Mouse (Mus musculus) intestine, postnatal 0 days (tissue): ENCODE measurements around the gene Morc3. TPM values are rescaled to one million over a fixed set of nuclear protein-coding genes. Genes with fewer than 3 reads are reported as not detected.

Experiments used
- ATAC-seq: fragments of 200-750 bp; cut with Nextera tagmentation; 2 replicates; pipeline ENCODE4 v1.8.0; 2017; ENCODE audit warnings: mild to moderate bottlenecking, moderate TSS enrichment, moderate library complexity
- H3K27ac ChIP-seq: fragments of 300-500 bp; sonication (generic); 2 replicates; pipeline ENCODE4 v1.5.1; 2014; ENCODE audit warnings: mild to moderate bottlenecking, low read depth, low read length, moderate library complexity
- H3K27me3 ChIP-seq: fragments of 300-500 bp; sonication (generic); replicated peaks from 2 replicates; pipeline ENCODE4 v1.6.1; 2014; ENCODE audit warnings: low read length, mixed read lengths; ENCODE audit not compliant: control insufficient read depth, insufficient read depth
- H3K36me3 ChIP-seq: fragments of 300-500 bp; sonication (generic); 2 replicates; pipeline ENCODE4 v1.6.1; 2014; ENCODE audit warnings: mild to moderate bottlenecking, moderate library complexity; ENCODE audit not compliant: control insufficient read depth, insufficient read depth
- H3K4me1 ChIP-seq: fragments of 300-500 bp; sonication (generic); replicated peaks from 2 replicates; pipeline ENCODE4 v1.6.1; 2014; ENCODE audit warnings: antibody characterized with exemption, low read length, mixed read lengths; ENCODE audit not compliant: control insufficient read depth, insufficient read depth
- H3K4me2 ChIP-seq: fragments of 300-500 bp; sonication (generic); replicated peaks from 2 replicates; pipeline ENCODE4 v1.6.1; 2014; ENCODE audit warnings: low read depth, mild to moderate bottlenecking, moderate library complexity
- H3K4me3 ChIP-seq: fragments of 300-500 bp; sonication (generic); 2 replicates; pipeline ENCODE4 v1.5.1; 2014; ENCODE audit warnings: low read depth, low read length
- H3K9ac ChIP-seq: fragments of 300-500 bp; sonication (generic); 2 replicates; pipeline ENCODE4 v1.6.1; 2014; ENCODE audit warnings: mild to moderate bottlenecking, low read depth, low read length
- H3K9me3 ChIP-seq: fragments of 300-500 bp; sonication (generic); 2 replicates; pipeline ENCODE4 v1.6.1; 2016; ENCODE audit warnings: mixed run types; ENCODE audit not compliant: control insufficient read depth
- CTCF ChIP-seq: sonication (generic); IDR thresholded peaks from 2 replicates; pipeline ENCODE4 v1.5.1; 2016; ENCODE audit warnings: low read depth, mild to moderate bottlenecking, control low read depth, antibody characterized with exemption, moderate library complexity
- WGBS: fragments of 180-500 bp; shearing (Covaris S2); extraction: QIAGEN DNeasy Blood & Tissue Kit; methylation state at CpG from one replicate; pipeline ENCODE4 v1.1.7; 2014; 5-methylcytosine and 5-hydroxymethylcytosine counted together
- polyA plus RNA-seq: library from polyadenylated mRNA; unstranded; fragments of >200 nt; fragmentation: Nextera tagmentation; extraction: Ambion mirVana; gene quantifications from 2 replicates; pipeline ENCODE4 v1.2.1, GENCODE M21; 2015

Morc3 gene
- polyA plus RNA-seq, 1 experiment from 2014 or later, result 15.5 TPM

DNA sequence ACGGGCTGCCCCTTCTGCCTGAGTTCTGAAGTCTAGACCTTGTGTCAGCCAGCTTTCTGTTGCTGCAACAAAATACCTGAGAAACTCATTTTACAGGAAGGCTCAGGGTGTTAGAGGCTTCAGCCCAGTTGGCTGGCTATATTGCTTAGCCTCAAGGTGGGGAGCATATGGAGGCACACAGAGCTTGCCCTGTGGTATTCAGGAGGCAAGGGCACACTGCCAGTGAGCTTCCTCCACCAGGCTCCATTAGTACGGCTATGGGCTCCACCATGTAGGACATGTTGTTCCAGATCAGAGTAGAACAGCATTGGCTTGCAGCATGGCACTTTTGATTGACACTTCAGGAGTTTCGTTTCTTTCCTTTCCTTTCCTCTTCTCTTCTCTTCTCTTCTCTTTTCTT lies 32.9 kb upstream of the Morc3 start:
- Histone ChIP-seq H3K4me3 (no peak overlapping the region), H3K4me1 (0 out of 2 replicates have a peak, but pooled peaks cover 5% of the 10 kb centered on the region), H3K9me3 (no peaks in the 10 kb centered on the region), H3K27me3 (no peaks in the 10 kb centered on the region), H3K36me3 (peaks cover 22% of the 10 kb centered on the region), H3K9ac (no peak overlapping the region), H3K4me2 (no peak overlapping the region; the same call in 1 of the 2 replicates), H3K27ac (0 out of 2 replicates have a peak overlapping the region, but pooled peaks have one; percentile 2)
- ATAC-seq, result no peak
- no peak for TF ChIP-seq CTCF
- 85% methylated on average over 3 of the region's 3 CpGs for WGBS

DNA sequence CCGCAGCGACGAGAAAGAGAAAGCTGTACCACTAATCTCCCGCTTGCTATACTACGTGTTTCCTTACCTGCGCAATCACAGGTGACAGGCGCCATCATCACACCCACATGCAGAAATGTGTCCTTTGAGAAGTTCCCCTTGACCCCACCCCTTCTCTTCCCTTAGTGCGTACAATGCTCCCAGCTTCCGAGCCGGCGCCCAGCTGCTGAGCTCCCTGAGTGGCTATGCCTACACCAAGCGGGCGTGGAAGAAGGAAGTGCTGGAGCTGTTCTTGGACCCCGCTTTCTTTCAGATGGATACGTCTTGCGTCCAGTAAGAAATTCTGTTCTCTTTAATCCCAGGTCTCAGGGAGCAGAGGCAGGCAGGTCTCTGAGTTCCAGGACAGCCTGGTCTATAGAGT lies 32.0 kb upstream of the Morc3 start:
- Histone ChIP-seq H3K36me3 (peaks cover 27% of the 10 kb centered on the region), H3K27ac (no peak overlapping the region), H3K4me3 (no peak overlapping the region), H3K4me2 (no peak overlapping the region), H3K27me3 (no peaks in the 10 kb centered on the region), H3K9me3 (no peaks in the 10 kb centered on the region), H3K4me1 (0 out of 2 replicates have a peak, but pooled peaks cover 5% of the 10 kb centered on the region), H3K9ac (no peak overlapping the region)
- ATAC-seq, result no peak
- whole genome bisulfite sequencing, result 91% methylated on average over 16 of the region's 16 CpGs
- no peak for TF ChIP-seq CTCF

DNA sequence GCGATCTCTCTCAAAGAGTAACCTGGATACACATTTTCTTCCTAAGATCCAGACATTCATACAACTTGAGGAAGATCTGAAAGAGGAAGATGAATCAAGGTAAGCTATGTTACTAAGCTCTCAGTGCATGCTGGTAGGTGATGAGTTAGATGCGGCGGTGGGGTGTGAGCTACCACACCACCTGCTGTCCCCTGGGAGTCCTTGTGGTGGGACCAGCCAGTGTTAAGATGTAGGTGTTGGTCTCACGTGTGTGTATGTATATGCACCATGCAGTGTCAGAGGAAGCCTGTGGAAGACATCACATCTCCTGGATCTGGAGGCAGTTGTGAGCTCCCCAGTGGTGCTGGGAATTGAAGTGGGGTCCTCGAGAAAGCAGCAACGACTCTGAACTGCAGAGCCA lies 24.8 kb upstream of the Morc3 start:
- 93% methylated on average over 6 of the region's 6 CpGs for WGBS
- Histone ChIP-seq H3K27ac (no peak overlapping the region), H3K9ac (no peak overlapping the region), H3K27me3 (no peaks in the 10 kb centered on the region), H3K4me1 (no peaks in the 10 kb centered on the region), H3K9me3 (peaks cover 5% of the 10 kb centered on the region; the same call in 1 of the 2 replicates), H3K4me3 (no peak overlapping the region), H3K36me3 (peaks cover 55% of the 10 kb centered on the region), H3K4me2 (no peak overlapping the region)
- no peak for ATAC-seq
- TF ChIP-seq CTCF, result no peak

DNA sequence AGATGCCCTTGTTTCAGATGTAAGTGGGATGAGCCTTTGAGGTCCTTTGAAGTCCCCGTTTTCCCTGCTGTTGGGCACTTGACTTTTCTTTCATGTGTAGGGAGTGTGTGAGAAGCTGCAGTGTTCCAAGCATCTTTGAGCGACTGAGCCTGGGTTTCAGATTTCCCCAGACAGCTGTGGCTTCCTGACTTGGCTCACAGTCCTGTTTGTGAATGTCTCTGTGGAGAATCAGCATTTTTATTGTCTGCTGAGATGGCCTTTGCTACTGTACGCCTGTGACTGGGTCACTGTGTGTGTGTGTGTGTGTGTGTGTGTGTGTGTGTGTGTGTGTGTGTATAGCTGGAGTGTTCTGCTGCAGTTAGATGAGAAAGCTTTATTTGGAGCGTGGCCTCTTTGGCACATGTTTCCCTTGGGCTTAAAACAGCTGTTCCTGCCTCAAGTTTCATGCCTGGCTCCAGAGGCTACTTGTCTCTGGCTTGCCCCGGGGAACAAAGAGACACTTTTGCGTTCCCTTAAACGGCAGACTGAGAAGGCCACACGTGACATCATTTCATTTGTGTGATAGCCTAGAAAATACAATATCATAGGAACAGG lies 23.9 kb upstream of the Morc3 start:
- peaks cover 5% of the 10 kb centered on the region; the same call in 1 of the 2 replicates for H3K9me3 ChIP-seq
- WGBS, result 46% methylated on average over 8 of the region's 8 CpGs
- H3K27ac ChIP-seq, result peak overlapping the region; percentile 7; the same call in 1 of the 2 replicates
- H3K4me1 ChIP-seq, result no peaks in the 10 kb centered on the region
- no peak overlapping the region for H3K4me3 ChIP-seq
- H3K27me3 ChIP-seq, result no peaks in the 10 kb centered on the region
- peaks cover 60% of the 10 kb centered on the region for H3K36me3 ChIP-seq
- no peak for TF ChIP-seq CTCF
- no peak overlapping the region for H3K9ac ChIP-seq
- H3K4me2 ChIP-seq, result no peak overlapping the region
- ATAC-seq, result no peak

DNA sequence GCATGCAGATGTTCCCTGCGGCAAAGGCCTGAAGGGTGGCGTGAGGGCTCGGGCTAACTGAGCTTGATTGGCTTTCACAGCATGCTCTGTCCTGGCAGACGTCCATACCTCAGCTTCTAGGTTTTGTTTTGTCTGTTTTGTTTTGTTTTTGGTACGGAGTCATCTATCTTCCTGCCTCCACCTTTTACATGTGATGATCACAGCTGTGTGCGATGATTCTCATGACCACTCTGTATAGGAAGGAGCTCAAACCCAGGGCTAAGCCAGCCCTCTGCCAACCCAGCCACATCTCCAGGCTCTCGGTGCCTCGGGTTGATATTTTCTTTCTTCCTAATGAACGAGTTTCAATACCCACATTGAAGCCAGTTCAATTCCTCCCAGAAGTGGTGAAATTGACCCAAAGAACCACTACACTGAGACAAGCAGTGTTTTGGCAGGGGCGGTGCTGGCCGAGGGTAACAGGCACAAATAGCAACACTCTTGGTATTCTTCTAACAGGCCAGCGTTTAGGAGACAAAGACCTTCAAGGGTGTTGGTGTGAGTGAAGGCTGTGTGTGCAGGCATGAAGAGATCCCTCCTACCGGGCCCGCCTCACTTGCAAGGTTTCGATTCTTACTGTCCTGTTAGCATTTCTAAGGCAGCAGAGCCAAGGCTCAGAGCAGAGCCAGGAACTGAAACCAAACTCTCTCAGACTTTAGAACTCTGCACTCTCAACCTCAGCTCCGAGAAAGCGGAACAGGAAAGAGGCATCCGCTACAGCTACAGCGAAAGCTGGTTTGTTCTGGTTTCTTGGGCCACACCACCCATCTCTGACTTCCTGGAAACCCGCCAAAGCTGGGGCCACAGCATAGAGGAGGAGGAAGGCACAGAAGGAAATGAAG lies 15.8 kb upstream of the Morc3 start:
- 44% methylated on average over 20 of the region's 20 CpGs for WGBS
- Histone ChIP-seq H3K36me3 (peaks cover 20% of the 10 kb centered on the region), H3K27ac (peak overlapping the region; percentile 86), H3K9ac (no peak overlapping the region), H3K9me3 (peaks cover 5% of the 10 kb centered on the region; the same call in 1 of the 2 replicates), H3K4me1 (no peaks in the 10 kb centered on the region; the same call in 1 of the 2 replicates), H3K4me3 (no peak overlapping the region), H3K27me3 (no peaks in the 10 kb centered on the region), H3K4me2 (peak overlapping the region; percentile 9; the same call in 1 of the 2 replicates)
- no peak for TF ChIP-seq CTCF
- peak; percentile 86 for ATAC-seq

DNA sequence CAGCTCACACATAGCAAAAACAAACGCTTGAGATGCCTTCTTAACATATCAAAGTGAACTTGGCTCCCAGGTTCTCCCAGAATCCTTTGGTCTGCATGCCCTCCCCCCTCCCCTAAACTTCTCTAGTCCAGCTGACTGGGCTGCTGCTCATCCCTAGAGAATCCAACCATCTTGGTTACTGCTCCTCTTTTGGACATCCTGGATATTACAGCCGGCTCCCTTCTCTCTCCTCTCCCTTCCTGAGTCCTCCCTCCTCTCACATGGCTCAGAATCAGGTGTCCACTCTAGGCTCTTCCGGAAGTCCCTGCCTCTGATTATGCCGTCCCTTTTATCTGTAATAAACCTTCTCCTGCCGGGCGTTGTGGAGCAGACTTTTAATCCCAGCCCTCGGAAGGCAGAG lies 15.1 kb upstream of the Morc3 start:
- Histone ChIP-seq H3K36me3 (peaks cover 14% of the 10 kb centered on the region), H3K9ac (no peak overlapping the region), H3K27ac (peak overlapping the region; percentile 86), H3K9me3 (no peaks in the 10 kb centered on the region), H3K4me1 (no peaks in the 10 kb centered on the region; the same call in 1 of the 2 replicates), H3K4me2 (peak overlapping the region; percentile 9; the same call in 1 of the 2 replicates), H3K4me3 (no peak overlapping the region), H3K27me3 (no peaks in the 10 kb centered on the region)
- WGBS, result 28% methylated on average over 7 of the region's 7 CpGs
- TF ChIP-seq CTCF, result peak; percentile 24; the same call in 1 of the 2 replicates
- peak; percentile 29 for ATAC-seq
